Mouse (Mus musculus): Measurements from ENCODE around the gene Slc3a2. TPM values are rescaled to one million over a fixed set of nuclear protein-coding genes. Genes with fewer than 3 reads are reported as not detected.

Slc3a2 gene
- total and polyA plus RNA-seq, 3 experiments = 269 to 478 (median 284) TPM

- Histone ChIP-seq H3K4me2 (ENCODE audit: insufficient read depth, low read depth, poor library complexity, severe bottlenecking) (peak within 1 kb of the TSS; percentile 83), H3K27ac (ENCODE audit: insufficient read depth, low read depth) (peak within 1 kb of the TSS; percentile 76), H3K9me3 (replicated peaks; ENCODE audit: low read length) (peaks cover 1% of the 10 kb centered on the region), H3K79me2 (replicated peaks; ENCODE audit: control insufficient read depth, extremely low read depth, insufficient read depth, poor library complexity, severe bottlenecking) (peaks cover 35% of the 10 kb centered on the region), H3K9ac (ENCODE audit: insufficient read depth, low read depth) (peak within 1 kb of the TSS; percentile 91), H3K36me3 (replicated peaks in 1 of 2; ENCODE audit: control insufficient read depth in 1 of 2, insufficient read depth in 1 of 2, low read length in 1 of 2) (peaks cover 46 to 69% of the 10 kb centered on the region in 2 experiments), H3K4me1 (ENCODE audit: control insufficient read depth in 1 of 2, insufficient read depth in 2 of 2) (peaks cover 8 to 32% of the 10 kb centered on the region in 2 experiments; a peak in 3 of 4 replicates), H3K4me3 (replicated peaks in 1 of 3; ENCODE audit: low read depth in 2 of 3, low read length in 2 of 3, poor library complexity in 1 of 3) (peak within 1 kb of the TSS; percentile 71 to 93 (median 81)), H3K27me3 (replicated peaks) (no peaks in the 10 kb centered on the region)
- in situ Hi-C loops (cut with MboI; ENCODE audit: low pct_ligation_motif_present, low pct_unique_long_range_greater_than_20kb, low sequenced_read_pairs) = no loop called here
- peak; percentile 81 for DNase-seq (ENCODE audit: extremely low read depth)
- dilution Hi-C loops (cut with MboI; ENCODE audit: extremely low pct_ligation_motif_present, extremely low pct_unique_long_range_greater_than_20kb, low sequenced_read_pairs) = no loop called here
- peak; percentile 81 for TF ChIP-seq HCFC1 (IDR thresholded peaks at IDR 0.05; ENCODE audit: low read depth, low read length)
- no peak for TF ChIP-seq SMC3 (IDR thresholded peaks at IDR 0.05; ENCODE audit: low read depth, low read length)
- no peak for TF ChIP-seq UBTF (IDR thresholded peaks at IDR 0.05; ENCODE audit: low read depth, low read length)
- no peak for TF ChIP-seq ZC3H11A (IDR thresholded peaks at IDR 0.05; ENCODE audit: low read depth, low read length)
- 0 out of 2 replicates have a peak, but pooled peaks have one; percentile 21 for TF ChIP-seq IRF4 (IDR thresholded peaks at IDR 0.05; ENCODE audit: low read depth, low read length)
- peak; percentile 18; the same call in 1 of the 2 replicates for TF ChIP-seq TCF12 (IDR thresholded peaks at IDR 0.05; ENCODE audit: low read depth, low read length)
- no peak for TF ChIP-seq ZKSCAN1 (IDR thresholded peaks at IDR 0.05; ENCODE audit: borderline replicate concordance, low read depth, low read length)
- peak; percentile 76 for TF ChIP-seq TBP (conservative IDR thresholded peaks at IDR 0.05; ENCODE audit: low read depth, low read length)
- peak; percentile 50; the same call in 1 of the 2 replicates for TF ChIP-seq CHD2 (IDR thresholded peaks at IDR 0.05; ENCODE audit: low read length)
- TF ChIP-seq ZNF384 (IDR thresholded peaks at IDR 0.05; ENCODE audit: low read depth, low read length) = no peak
- TF ChIP-seq MAFK (IDR thresholded peaks at IDR 0.05; ENCODE audit: insufficient replicate concordance, low read length) = no peak
- peak; percentile 62 for TF ChIP-seq NRF1 (IDR thresholded peaks at IDR 0.05; ENCODE audit: low read depth, low read length)
- no peak; the same call in 1 of the 2 replicates for TF ChIP-seq ZMIZ1 (IDR thresholded peaks at IDR 0.05; ENCODE audit: low read depth, low read length)
- TF ChIP-seq GABPA (IDR thresholded peaks at IDR 0.05; ENCODE audit: insufficient replicate concordance, low read depth, low read length) = no peak
- TF ChIP-seq NELFE (IDR thresholded peaks at IDR 0.05; ENCODE audit: low read depth, low read length) = peak; percentile 40; the same call in 1 of the 2 replicates
- no peak for TF ChIP-seq E2F4 (IDR thresholded peaks at IDR 0.05; ENCODE audit: insufficient replicate concordance, low read depth, low read length)
- no peak for TF ChIP-seq EP300 (IDR thresholded peaks at IDR 0.05; ENCODE audit: low read length)
- TF ChIP-seq MAX (IDR thresholded peaks at IDR 0.05; ENCODE audit: low read length) = no peak
- no peak for TF ChIP-seq RAD21 (IDR thresholded peaks at IDR 0.05; ENCODE audit: low read depth, low read length)
- TF ChIP-seq USF2 (conservative IDR thresholded peaks at IDR 0.05; ENCODE audit: low read depth, low read length) = no peak
- no peak for TF ChIP-seq USF1 (IDR thresholded peaks at IDR 0.05; ENCODE audit: low read depth, low read length)
- peak; percentile 81 for TF ChIP-seq ELF1 (IDR thresholded peaks at IDR 0.05; ENCODE audit: low read depth, low read length)
- TF ChIP-seq POLR2A (IDR thresholded peaks at IDR 0.05; ENCODE audit: low read depth, low read length) = peak; percentile 90
- TF ChIP-seq JUN (IDR thresholded peaks at IDR 0.05; ENCODE audit: insufficient read depth, low read depth, low read length) = no peak
- peak; percentile 51; the same call in 1 of the 2 replicates for TF ChIP-seq BHLHE40 (IDR thresholded peaks at IDR 0.05; ENCODE audit: low read depth, low read length)
- peak; percentile 79 for TF ChIP-seq POLR2AphosphoS2 (IDR thresholded peaks at IDR 0.05; ENCODE audit: low read depth, low read length)
- no peak for TF ChIP-seq RCOR1 (conservative IDR thresholded peaks at IDR 0.05; ENCODE audit: low read depth, low read length)
- no peak for TF ChIP-seq CTCF (conservative IDR thresholded peaks at IDR 0.05 in 1 of 2, IDR thresholded peaks at IDR 0.05 in 1 of 2; ENCODE audit: low read depth in 2 of 2, low read length in 2 of 2)
- TF ChIP-seq SIN3A (IDR thresholded peaks at IDR 0.05; ENCODE audit: low read length) = no peak
- peak; percentile 15; the same call in 1 of the 2 replicates for TF ChIP-seq MXI1 (IDR thresholded peaks at IDR 0.05; ENCODE audit: low read depth, low read length)
- peak; percentile 65; the same call in 1 of the 2 replicates for TF ChIP-seq MYC (IDR thresholded peaks at IDR 0.05; ENCODE audit: low read depth, low read length)
- TF ChIP-seq JUND (conservative IDR thresholded peaks at IDR 0.05; ENCODE audit: low read depth, low read length) = no peak
These were observed 47.5 kb upstream of the Slc3a2 start, which contains the start of gene Tmem223 for GRCm38 (mm10) chr19:8770567-8771270. Tmem223 (plus strand) TSS chr19:8770996.

Data from CH12.LX (cell line).